Mouse (Mus musculus) ES-E14 (cell line): ENCODE data around the gene Arhgef28.

Experiments
- HCFC1 ChIP-seq: IDR thresholded peaks from 2 replicates; pipeline ENCODE4 v1.6.1; 2012; ENCODE audit warnings: low read length, inconsistent platforms, borderline replicate concordance; ENCODE audit not compliant: insufficient read depth
- ZC3H11A ChIP-seq: IDR thresholded peaks from 2 replicates; pipeline ENCODE4 v1.6.1; 2012; ENCODE audit warnings: low read depth, mild to moderate bottlenecking, inconsistent platforms, low read length, borderline replicate concordance

DNA sequence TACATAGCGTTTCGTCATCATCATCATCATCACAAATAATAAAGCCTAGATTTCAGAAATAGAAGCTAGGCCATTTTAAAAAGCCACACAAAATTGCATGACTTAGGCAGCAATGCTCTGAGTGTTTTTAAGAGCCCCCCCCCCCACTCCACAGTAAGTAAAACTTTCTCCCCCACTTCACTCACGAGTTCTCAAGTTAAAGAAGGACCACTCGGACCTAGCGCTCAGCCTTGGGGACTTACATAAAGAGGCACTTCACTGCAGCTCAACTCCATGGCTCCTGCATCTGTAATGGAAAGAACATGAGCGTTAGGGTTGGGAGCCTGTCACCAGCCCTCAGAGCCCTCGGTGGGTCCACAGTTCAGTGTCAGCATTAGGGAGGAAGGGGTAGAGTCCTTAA lies 60.9 kb downstream of the Arhgef28 start:
- TF ChIP-seq HCFC1 = no peak
- TF ChIP-seq ZC3H11A = no peak
